Mouse (Mus musculus) olfactory bulb, adult 2 months (tissue): ENCODE data around the gene B3gntl1.

ENCODE experiments used
- CTCF ChIP-seq: fragments of 200-500 bp; IDR thresholded peaks from 2 replicates; pipeline ENCODE4 v1.5.1; 2012; ENCODE audit warnings: low read depth, mild to moderate bottlenecking, low read length, moderate library complexity; ENCODE audit not compliant: insufficient read depth
- POLR2A ChIP-seq: fragments of 200-500 bp; IDR thresholded peaks from 2 replicates; pipeline ENCODE4 v1.6.1; 2012; ENCODE audit warnings: mild to moderate bottlenecking, low read depth, low read length, moderate library complexity; ENCODE audit not compliant: insufficient read depth

DNA sequence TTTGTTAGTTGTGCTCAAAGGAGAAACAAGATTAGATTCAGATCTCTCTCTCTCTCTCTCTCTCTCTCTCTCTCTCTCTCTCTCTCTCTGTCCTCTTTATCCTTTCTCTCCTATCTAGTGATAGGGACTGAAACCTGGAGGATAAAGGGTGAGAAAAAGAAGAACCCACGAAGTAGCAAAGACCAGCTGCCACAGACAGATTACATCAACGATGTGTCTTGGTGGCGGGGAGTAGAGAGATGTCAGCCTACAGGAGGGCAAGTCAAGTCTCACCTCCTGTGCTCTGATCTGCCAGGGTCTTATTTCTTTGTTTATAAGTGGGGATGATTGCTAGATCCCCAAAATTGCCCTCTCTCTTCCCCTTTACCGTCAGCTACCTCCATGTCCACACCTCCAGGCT, 36.3 kb upstream of the B3gntl1 start:
- TF ChIP-seq CTCF, result no peak
- no peak for TF ChIP-seq POLR2A
